Mouse (Mus musculus) kidney, postnatal 0 days (tissue): ENCODE results near the gene Abhd16a. TPM values are rescaled to one million over a fixed set of nuclear protein-coding genes. Genes with fewer than 3 reads are reported as not detected.
A peak's percentile ranks its signal among the peaks of the same experiment; 100 is the strongest.

Experiments
- ATAC-seq: fragments of 200-750 bp; cut with Nextera tagmentation; replicated peaks from 2 replicates; pipeline ENCODE4 v1.8.0; 2017; ENCODE audit warnings: low read depth, moderate number of reproducible peaks, moderate TSS enrichment, moderate library complexity; ENCODE audit not compliant: low FRiP score
- DNase-seq: peaks from one replicate; pipeline ENCODE4 v3.0.0-alpha.2; 2016; ENCODE audit warnings: low spot score
- H3K27ac ChIP-seq: fragments of 300-500 bp; sonication (generic); 2 replicates; pipeline ENCODE4 v1.5.1; 2014; ENCODE audit warnings: mild to moderate bottlenecking
- H3K27me3 ChIP-seq: fragments of 300-500 bp; sonication (generic); 2 replicates; pipeline ENCODE4 v1.6.1; 2014; ENCODE audit warnings: low read length, mixed read lengths; ENCODE audit not compliant: insufficient read depth
- H3K36me3 ChIP-seq: fragments of 300-500 bp; sonication (generic); 2 replicates; pipeline ENCODE4 v1.6.1; 2014; ENCODE audit warnings: low read length, mixed read lengths; ENCODE audit not compliant: insufficient read depth
- H3K4me1 ChIP-seq: fragments of 300-500 bp; sonication (generic); replicated peaks from 2 replicates; pipeline ENCODE4 v1.6.1; 2014; ENCODE audit warnings: antibody characterized with exemption, low read length, mixed read lengths; ENCODE audit not compliant: insufficient read depth
- H3K4me2 ChIP-seq: fragments of 300-500 bp; sonication (generic); 2 replicates; pipeline ENCODE4 v1.6.1; 2014; ENCODE audit warnings: mild to moderate bottlenecking, low read length, moderate library complexity, mixed read lengths
- H3K4me3 ChIP-seq: fragments of 300-500 bp; sonication (generic); replicated peaks from 2 replicates; pipeline ENCODE4 v1.5.1; 2014; ENCODE audit warnings: low read depth, low read length
- H3K9ac ChIP-seq: fragments of 300-500 bp; sonication (generic); 2 replicates; pipeline ENCODE4 v1.6.1; 2014; ENCODE audit warnings: low read depth, low read length
- H3K9me3 ChIP-seq: fragments of 300-500 bp; sonication (generic); replicated peaks from 2 replicates; pipeline ENCODE4 v1.6.1; 2016; ENCODE audit warnings: low read length, inconsistent platforms, mixed read lengths
- CTCF ChIP-seq: IDR thresholded peaks from 2 replicates; pipeline ENCODE4 v1.5.1; 2016; ENCODE audit warnings: antibody characterized with exemption, low read depth, mild to moderate bottlenecking, moderate library complexity
- WGBS: fragments of 180-500 bp; shearing (Covaris S2); extraction: QIAGEN DNeasy Blood & Tissue Kit; methylation state at CpG from one replicate; pipeline ENCODE4 v1.1.7; 2014; 5-methylcytosine and 5-hydroxymethylcytosine counted together
- polyA plus RNA-seq: library from polyadenylated mRNA; unstranded; fragments of >200 nt; fragmentation: Nextera tagmentation; extraction: Ambion mirVana; gene quantifications from 2 replicates; pipeline ENCODE4 v1.2.1, GENCODE M21; 2015

Gene Abhd16a
- polyA plus RNA-seq, 1 experiment from 2014 or later, result 109 TPM

- peaks cover 20% of the 10 kb centered on the region for H3K4me1 ChIP-seq
- H3K4me3 ChIP-seq, result no peak overlapping the region
- peaks cover 10% of the 10 kb centered on the region; the same call in 1 of the 2 replicates for H3K36me3 ChIP-seq
- H3K4me2 ChIP-seq, result peak overlapping the region; percentile 62; the same call in 1 of the 2 replicates
- no peaks in the 10 kb centered on the region for H3K9me3 ChIP-seq
- DNase-seq (no peak), ATAC-seq (no peak)
- peak overlapping the region; percentile 89; the same call in 1 of the 2 replicates for H3K27ac ChIP-seq
- TF ChIP-seq CTCF, result no peak
- no peaks in the 10 kb centered on the region for H3K27me3 ChIP-seq
- WGBS, result 96% methylated on average over 1 of the region's 1 CpGs
- peak overlapping the region; percentile 69; the same call in 1 of the 2 replicates for H3K9ac ChIP-seq
Observed at GRCm38 (mm10) chr17:35125081-35125480, 36.0 kb downstream of the Abhd16a start.

GRCm38 (mm10) chr17:35125578-35125977, 36.5 kb downstream of the Abhd16a start:
- TF ChIP-seq CTCF, result no peak
- DNase-seq, result no peak
- no peaks in the 10 kb centered on the region for H3K27me3 ChIP-seq
- H3K36me3 ChIP-seq, result peaks cover 11% of the 10 kb centered on the region; the same call in 1 of the 2 replicates
- H3K9ac ChIP-seq, result peak overlapping the region; percentile 69
- ATAC-seq, result no peak
- 34% methylated on average over 6 of the region's 6 CpGs for WGBS
- peak overlapping the region; percentile 62 for H3K4me2 ChIP-seq
- peak overlapping the region; percentile 53 for H3K4me3 ChIP-seq
- H3K9me3 ChIP-seq, result no peaks in the 10 kb centered on the region
- peaks cover 20% of the 10 kb centered on the region for H3K4me1 ChIP-seq
- H3K27ac ChIP-seq, result peak overlapping the region; percentile 89

GRCm38 (mm10) chr17:35126206-35126611, 37.1 kb downstream of the Abhd16a start, which contains the start of gene D17H6S53E:
TSS of gene D17H6S53E (plus strand) at chr17:35126373.
- Histone ChIP-seq H3K9ac (peak within 1 kb of the TSS; percentile 69), H3K4me2 (peak within 1 kb of the TSS; percentile 62), H3K36me3 (peaks cover 11% of the 10 kb centered on the region; the same call in 1 of the 2 replicates), H3K27me3 (no peaks in the 10 kb centered on the region), H3K4me3 (peak within 1 kb of the TSS; percentile 53), H3K4me1 (peaks cover 20% of the 10 kb centered on the region), H3K27ac (peak within 1 kb of the TSS; percentile 89), H3K9me3 (no peaks in the 10 kb centered on the region)
- ATAC-seq (peak; percentile 27), DNase-seq (peak; percentile 83)
- under 1% methylated on average over 36 of the region's 36 CpGs for WGBS
- peak; percentile 5; the same call in 1 of the 2 replicates for TF ChIP-seq CTCF

- Histone ChIP-seq H3K9me3 (no peaks in the 10 kb centered on the region), H3K4me1 (peaks cover 20% of the 10 kb centered on the region), H3K27me3 (no peaks in the 10 kb centered on the region), H3K9ac (peak overlapping the region; percentile 69), H3K4me2 (peak overlapping the region; percentile 62), H3K27ac (peak overlapping the region; percentile 89), H3K4me3 (peak overlapping the region; percentile 53), H3K36me3 (peaks cover 11% of the 10 kb centered on the region; the same call in 1 of the 2 replicates)
- WGBS, result 58% methylated on average over 13 of the region's 13 CpGs
- DNase-seq (no peak), ATAC-seq (no peak)
- TF ChIP-seq CTCF, result no peak
Observed at GRCm38 (mm10) chr17:35127017-35127416, 38.0 kb downstream of the Abhd16a start.

- no peaks in the 10 kb centered on the region for H3K27me3 ChIP-seq
- no peak overlapping the region for H3K4me3 ChIP-seq
- DNase-seq (no peak), ATAC-seq (no peak)
- 50% methylated on average over 11 of the region's 11 CpGs for WGBS
- H3K27ac ChIP-seq, result no peak overlapping the region
- peaks cover 20% of the 10 kb centered on the region for H3K4me1 ChIP-seq
- no peaks in the 10 kb centered on the region for H3K9me3 ChIP-seq
- H3K36me3 ChIP-seq, result peaks cover 11% of the 10 kb centered on the region; the same call in 1 of the 2 replicates
- no peak for TF ChIP-seq CTCF
- H3K9ac ChIP-seq, result no peak overlapping the region
- no peak overlapping the region for H3K4me2 ChIP-seq
Observed at GRCm38 (mm10) chr17:35128996-35129395, 39.9 kb downstream of the Abhd16a start.

GRCm38 (mm10) chr17:35131038-35131437, 42.0 kb downstream of the Abhd16a start:
- Histone ChIP-seq H3K4me2 (no peak overlapping the region), H3K36me3 (peaks cover 11% of the 10 kb centered on the region; the same call in 1 of the 2 replicates), H3K9ac (no peak overlapping the region), H3K27me3 (no peaks in the 10 kb centered on the region), H3K27ac (peak overlapping the region; percentile 31), H3K4me1 (peaks cover 15% of the 10 kb centered on the region), H3K4me3 (no peak overlapping the region), H3K9me3 (no peaks in the 10 kb centered on the region)
- DNase-seq, result no peak
- 92% methylated on average over 8 of the region's 8 CpGs for WGBS
- TF ChIP-seq CTCF, result no peak
- no peak for ATAC-seq
